Mouse (Mus musculus) CH12.LX (cell line): Measurements from ENCODE around the gene Lcn9. TPM values are rescaled to one million over a fixed set of nuclear protein-coding genes. Genes with fewer than 3 reads are reported as not detected.
A peak's percentile ranks its signal among the peaks of the same experiment; 100 is the strongest.

ENCODE experiments used
- DNase-seq: peaks from one replicate; pipeline ENCODE4 v3.0.0-alpha.2; 2013; ENCODE audit errors: extremely low read depth
- H3K27ac ChIP-seq: 2 replicates; pipeline ENCODE4 v1.5.1; 2012; ENCODE audit warnings: low read depth, mild to moderate bottlenecking, control low read depth, moderate library complexity; ENCODE audit not compliant: insufficient read depth
- H3K27me3 ChIP-seq: replicated peaks from 2 replicates; pipeline ENCODE3; 2012; ENCODE audit warnings: inconsistent platforms
- H3K36me3 ChIP-seq, 2 experiments: replicated peaks in 1 of 2; 2 replicates each; pipeline versions ENCODE3 to v1.6.1; 2012; ENCODE audit warnings: inconsistent platforms in 1 of 2, low read length in 1 of 2, mild to moderate bottlenecking in 1 of 2, mixed read lengths in 1 of 2, moderate library complexity in 1 of 2; ENCODE audit not compliant: control insufficient read depth in 1 of 2, insufficient read depth in 1 of 2
- H3K4me1 ChIP-seq, 2 experiments: 2 replicates each; pipeline ENCODE4 v1.6.1; 2012; ENCODE audit warnings: inconsistent platforms in 1 of 2, moderate library complexity in 1 of 2; ENCODE audit not compliant: insufficient read depth in 2 of 2, control insufficient read depth in 1 of 2
- H3K4me2 ChIP-seq: 2 replicates; pipeline ENCODE4 v1.6.1; 2012; ENCODE audit warnings: low read depth, mild to moderate bottlenecking, control low read depth; ENCODE audit not compliant: poor library complexity, insufficient read depth, severe bottlenecking
- H3K4me3 ChIP-seq, 3 experiments: fragments of 150-350 bp in 1 of 3; sonication (generic) in 1 of 3; replicated peaks in 1 of 3; 2 replicates each; pipeline versions ENCODE3 to v1.5.1; 2011 to 2012; ENCODE audit warnings: low read depth in 2 of 3, low read length in 2 of 3, mild to moderate bottlenecking in 2 of 3, moderate library complexity in 2 of 3, control low read depth in 1 of 3, improper control_type of control experiment in 1 of 3, inconsistent platforms in 1 of 3, mixed read lengths in 1 of 3; ENCODE audit not compliant: poor library complexity in 1 of 3
- H3K79me2 ChIP-seq: replicated peaks from 2 replicates; pipeline ENCODE4 v1.6.1; 2012; ENCODE audit warnings: mild to moderate bottlenecking, moderate library complexity; ENCODE audit not compliant: control insufficient read depth, poor library complexity, insufficient read depth, severe bottlenecking; ENCODE audit errors: extremely low read depth
- H3K9ac ChIP-seq: 2 replicates; pipeline ENCODE4 v1.6.1; 2012; ENCODE audit warnings: low read depth, mild to moderate bottlenecking, control low read depth, moderate library complexity; ENCODE audit not compliant: insufficient read depth
- H3K9me3 ChIP-seq: replicated peaks from 2 replicates; pipeline ENCODE3; 2012; ENCODE audit warnings: low read length, inconsistent platforms, mixed read lengths
- BHLHE40 ChIP-seq: IDR thresholded peaks from 2 replicates; pipeline ENCODE4 v1.6.1; 2011; ENCODE audit warnings: mild to moderate bottlenecking, low read depth, low read length, improper control_type of control experiment
- CTCF ChIP-seq, 2 experiments: IDR thresholded peaks in 1 of 2; conservative IDR thresholded peaks in 1 of 2; 2 replicates each; pipeline ENCODE4 v1.5.1; 2011 to 2012; ENCODE audit warnings: low read depth in 2 of 2, low read length in 2 of 2, improper control_type of control experiment in 1 of 2, inconsistent platforms in 1 of 2, mild to moderate bottlenecking in 1 of 2, moderate library complexity in 1 of 2
- ETS1 ChIP-seq: conservative IDR thresholded peaks from 2 replicates; pipeline ENCODE4 v1.6.1; 2012; ENCODE audit warnings: low read depth, mild to moderate bottlenecking, inconsistent platforms, low read length, improper control_type of control experiment, moderate library complexity
- GABPA ChIP-seq: IDR thresholded peaks from 2 replicates; pipeline ENCODE4 v1.6.1; 2012; ENCODE audit warnings: low read depth, low read length, improper control_type of control experiment, inconsistent platforms; ENCODE audit not compliant: insufficient replicate concordance
- HCFC1 ChIP-seq: IDR thresholded peaks from 2 replicates; pipeline ENCODE4 v1.6.1; 2012; ENCODE audit warnings: low read depth, mild to moderate bottlenecking, inconsistent platforms, low read length, improper control_type of control experiment
- IRF4 ChIP-seq: IDR thresholded peaks from 2 replicates; pipeline ENCODE4 v1.6.1; 2014; ENCODE audit warnings: low read depth, mild to moderate bottlenecking, inconsistent platforms, low read length, improper control_type of control experiment
- JUND ChIP-seq: conservative IDR thresholded peaks from 2 replicates; pipeline ENCODE4 v1.6.1; 2011; ENCODE audit warnings: low read depth, low read length, improper control_type of control experiment
- MAFK ChIP-seq: IDR thresholded peaks from 2 replicates; pipeline ENCODE4 v1.6.1; 2011; ENCODE audit warnings: low read length, improper control_type of control experiment; ENCODE audit not compliant: insufficient replicate concordance
- MAZ ChIP-seq: IDR thresholded peaks from 2 replicates; pipeline ENCODE4 v1.6.1; 2012; ENCODE audit warnings: low read depth, mild to moderate bottlenecking, inconsistent platforms, low read length, improper control_type of control experiment, moderate library complexity
- MEF2A ChIP-seq: IDR thresholded peaks from 2 replicates; pipeline ENCODE4 v1.6.1; 2014; ENCODE audit warnings: low read depth, mild to moderate bottlenecking, inconsistent platforms, low read length, improper control_type of control experiment, borderline replicate concordance
- MXI1 ChIP-seq: IDR thresholded peaks from 2 replicates; pipeline ENCODE4 v1.6.1; 2011; ENCODE audit warnings: mild to moderate bottlenecking, low read depth, low read length, improper control_type of control experiment
- NELFE ChIP-seq: IDR thresholded peaks from 2 replicates; pipeline ENCODE4 v1.6.1; 2011; ENCODE audit warnings: low read depth, low read length, improper control_type of control experiment
- NRF1 ChIP-seq: IDR thresholded peaks from 2 replicates; pipeline ENCODE4 v1.6.1; 2014; ENCODE audit warnings: low read depth, mild to moderate bottlenecking, inconsistent platforms, low read length, improper control_type of control experiment, moderate library complexity
- RAD21 ChIP-seq: IDR thresholded peaks from 2 replicates; pipeline ENCODE4 v1.6.1; 2011; ENCODE audit warnings: low read depth, mild to moderate bottlenecking, low read length, improper control_type of control experiment, moderate library complexity
- SMC3 ChIP-seq: IDR thresholded peaks from 2 replicates; pipeline ENCODE4 v1.6.1; 2011; ENCODE audit warnings: low read depth, low read length, improper control_type of control experiment
- ZKSCAN1 ChIP-seq: IDR thresholded peaks from 2 replicates; pipeline ENCODE4 v1.6.1; 2012; ENCODE audit warnings: low read depth, inconsistent platforms, low read length, improper control_type of control experiment, borderline replicate concordance
- ZMIZ1 ChIP-seq: IDR thresholded peaks from 2 replicates; pipeline ENCODE4 v1.6.1; 2012; ENCODE audit warnings: low read depth, mild to moderate bottlenecking, inconsistent platforms, low read length, improper control_type of control experiment
- dilution Hi-C: fragments of 300-500 bp; cut with MboI; formaldehyde crosslinking; loops from 2 replicates; pipeline ENCODE4 v1.14.3; 2020; ENCODE audit warnings: low sequenced_read_pairs; ENCODE audit not compliant: extremely low pct_unique_long_range_greater_than_20kb, extremely low pct_ligation_motif_present
- in situ Hi-C: fragments of 300-500 bp; cut with MboI; formaldehyde crosslinking; loops from 3 replicates; pipeline ENCODE4 v1.14.3; 2019; ENCODE audit warnings: low sequenced_read_pairs, low pct_ligation_motif_present, low pct_unique_long_range_greater_than_20kb, mixed read lengths
- polyA plus RNA-seq: library from polyadenylated mRNA; unstranded; fragments of >175 nt; gene quantifications from 2 replicates; pipeline ENCODE4 v1.2.1, GENCODE M21; 2012; ENCODE audit warnings: low read depth; ENCODE audit not compliant: insufficient read length
- total RNA-seq, 2 experiments: library from RNA; depleted of rRNA; stranded (reverse); fragments of 300-350 nt in 1 of 2; fragments of >200 nt in 1 of 2; gene quantifications; 2 replicates each; pipeline ENCODE4 v1.2.3; 2012 to 2014

Gene Lcn9
- total and polyA plus RNA-seq, 3 experiments, result not detected

GRCm38 (mm10) chr2:25830786-25831185 is 7.8 kb downstream of the Lcn9 start:
- H3K9ac ChIP-seq, result no peak overlapping the region
- DNase-seq, result no peak
- H3K4me1 ChIP-seq, result no peaks in the 10 kb centered on the region
- no peak overlapping the region for H3K4me3 ChIP-seq
- no peaks in the 10 kb centered on the region for H3K36me3 ChIP-seq
- TF ChIP-seq ZMIZ1 (no peak), HCFC1 (no peak), MAFK (no peak), GABPA (no peak), ZKSCAN1 (no peak), IRF4 (no peak), MAZ (no peak), BHLHE40 (no peak), JUND (no peak), MEF2A (no peak), ETS1 (no peak)
- no peak overlapping the region for H3K27ac ChIP-seq
- dilution Hi-C loops, result no loop called here
- H3K79me2 ChIP-seq, result no peaks in the 10 kb centered on the region
- no peaks in the 10 kb centered on the region for H3K9me3 ChIP-seq
- peaks cover 53% of the 10 kb centered on the region for H3K27me3 ChIP-seq
- in situ Hi-C loops, result loop anchor here (10.0 kb wide), 1 partner anchor 194 kb away; the partner anchor contains the start of gene Ubac1
- no peak overlapping the region for H3K4me2 ChIP-seq

DNA sequence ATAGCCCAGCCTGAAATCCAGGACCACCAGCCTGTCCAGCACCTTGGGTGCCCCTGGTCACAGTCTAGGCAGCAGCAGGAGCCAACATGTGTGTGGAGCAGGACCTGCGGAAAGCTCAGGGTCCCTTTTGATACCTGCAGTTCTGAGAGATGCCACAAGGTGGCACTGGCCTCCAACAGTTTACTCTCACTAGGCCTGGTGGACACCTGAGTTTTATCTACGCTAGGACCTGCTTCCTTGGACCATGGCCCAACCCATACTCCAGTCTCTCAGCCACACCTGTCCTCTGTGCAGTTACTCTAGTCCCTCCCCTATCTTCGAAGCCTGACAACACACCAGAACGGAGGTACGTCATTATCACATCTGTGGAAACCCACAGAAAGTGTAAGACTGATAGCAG is 13.3 kb downstream of the Lcn9 start:
- TF ChIP-seq NELFE (peak; percentile 19; the same call in 1 of the 2 replicates), MXI1 (no peak), NRF1 (peak; percentile 12; the same call in 1 of the 2 replicates), SMC3 (peak; percentile 77), CTCF (conservative IDR thresholded peaks at IDR 0.05 in 1 of 2, IDR thresholded peaks at IDR 0.05 in 1 of 2; ENCODE audit: low read depth in 2 of 2, low read length in 2 of 2) (peak; percentile 84 to 92), MAFK (no peak), RAD21 (peak; percentile 89)
- Histone ChIP-seq H3K9me3 (no peaks in the 10 kb centered on the region), H3K36me3 (no peaks in the 10 kb centered on the region), H3K79me2 (no peaks in the 10 kb centered on the region), H3K4me3 (no peak overlapping the region), H3K27ac (no peak overlapping the region), H3K9ac (no peak overlapping the region), H3K4me2 (no peak overlapping the region), H3K27me3 (peaks cover 37% of the 10 kb centered on the region), H3K4me1 (peaks cover 3 to 7% of the 10 kb centered on the region in 2 experiments; a peak in 2 of 4 replicates)
- peak; percentile 70 for DNase-seq
- dilution Hi-C loops (no loop called here), in situ Hi-C loops (loop anchor here (5.0 to 10.0 kb wide), 2 partner anchors 71 to 189 kb away; partner anchors contain the start of gene Ubac1)
